Mouse (Mus musculus) layer of hippocampus, adult 9-10 months (tissue): ENCODE results near the gene Atraid.

Experiments used
- DNase-seq: peaks from one replicate; pipeline ENCODE4 v3.0.0; 2022; ENCODE audit warnings: low spot score

Gene Atraid

GRCm38 (mm10) chr5:31054261-31055215 is 6.4 kb downstream of the Atraid start, which contains the start of gene Cad:
Cad (plus strand) TSS chr5:31054780.
- peak; percentile 69 for DNase-seq

GRCm38 (mm10) chr5:31055216-31056140 is 7.4 kb downstream of the Atraid start:
- no peak for DNase-seq

- no peak for DNase-seq
These were observed 21.7 kb downstream of the Atraid start for GRCm38 (mm10) chr5:31069810-31070209.

GRCm38 (mm10) chr5:31071059-31071458 is 22.9 kb downstream of the Atraid start:
- no peak for DNase-seq

GRCm38 (mm10) chr5:31071821-31072220 is 23.7 kb downstream of the Atraid start:
- DNase-seq, result no peak

- DNase-seq, result no peak
These were observed 25.1 kb downstream of the Atraid start for GRCm38 (mm10) chr5:31073176-31073575.

GRCm38 (mm10) chr5:31076346-31076745 is 28.2 kb downstream of the Atraid start:
- no peak for DNase-seq

- no peak for DNase-seq
These were observed 32.1 kb downstream of the Atraid start for GRCm38 (mm10) chr5:31080059-31080794.

GRCm38 (mm10) chr5:31080795-31081164 is 32.7 kb downstream of the Atraid start:
- DNase-seq, result no peak

GRCm38 (mm10) chr5:31081386-31081785 is 33.3 kb downstream of the Atraid start:
- DNase-seq, result no peak

GRCm38 (mm10) chr5:31082355-31082754 is 34.2 kb downstream of the Atraid start:
- DNase-seq, result no peak

GRCm38 (mm10) chr5:31082935-31083625 is 35.0 kb downstream of the Atraid start:
- no peak for DNase-seq

GRCm38 (mm10) chr5:31083949-31084348 is 35.8 kb downstream of the Atraid start:
- DNase-seq, result no peak

- DNase-seq, result no peak
These were observed 38.5 kb downstream of the Atraid start for GRCm38 (mm10) chr5:31086606-31087005.

- no peak for DNase-seq
These were observed 39.0 kb downstream of the Atraid start for GRCm38 (mm10) chr5:31087131-31087530.

GRCm38 (mm10) chr5:31092231-31092975 is 44.3 kb downstream of the Atraid start:
- DNase-seq, result no peak

GRCm38 (mm10) chr5:31093151-31094041 is 45.3 kb downstream of the Atraid start:
- no peak for DNase-seq

- DNase-seq, result no peak
These were observed 46.1 kb downstream of the Atraid start for GRCm38 (mm10) chr5:31094100-31094798.
